Mouse (Mus musculus) C2C12 (cell line): Measurements from ENCODE around the gene Cdh24.

Experiments used
- CEBPB ChIP-seq: IDR thresholded peaks from one replicate; pipeline ENCODE4 v1.6.1; 2011; ENCODE audit warnings: low read depth, mild to moderate bottlenecking, control low read depth, moderate library complexity
- CTCF ChIP-seq: IDR thresholded peaks from one replicate; pipeline ENCODE4 v1.5.1; 2011; ENCODE audit not compliant: control insufficient read depth, insufficient read depth, insufficient read length
- MAX ChIP-seq: IDR thresholded peaks from one replicate; pipeline ENCODE4 v1.6.1; 2011; ENCODE audit warnings: mild to moderate bottlenecking, control low read depth
- MYOD1 ChIP-seq: IDR thresholded peaks from one replicate; pipeline ENCODE4 v1.6.1; 2011; ENCODE audit warnings: low read depth; ENCODE audit not compliant: control insufficient read depth, insufficient read length

- TF ChIP-seq CTCF, result no peak
- TF ChIP-seq MAX, result no peak
- no peak for TF ChIP-seq MYOD1
- no peak for TF ChIP-seq CEBPB
Measured at GRCm38 (mm10) chr14:54664477-54665222, 23.5 kb upstream of the Cdh24 start.
